Mouse (Mus musculus) ES-Bruce4 (cell line): ENCODE results near the gene Actl7b. TPM values are rescaled to one million over a fixed set of nuclear protein-coding genes. Genes with fewer than 3 reads are reported as not detected.

Experiments used
- H3K27ac ChIP-seq: 2 replicates; pipeline ENCODE4 v1.5.1; 2012; ENCODE audit warnings: low read length, inconsistent platforms; ENCODE audit not compliant: insufficient read depth
- H3K27me3 ChIP-seq: 2 replicates; pipeline ENCODE4 v1.6.1; 2012; ENCODE audit warnings: mild to moderate bottlenecking, low read length, inconsistent platforms; ENCODE audit not compliant: control insufficient read depth, poor library complexity, insufficient read depth, severe bottlenecking
- H3K36me3 ChIP-seq: 2 replicates; pipeline ENCODE4 v1.6.1; 2012; ENCODE audit warnings: inconsistent platforms, mild to moderate bottlenecking, low read length, moderate library complexity; ENCODE audit not compliant: control insufficient read depth, poor library complexity, insufficient read depth, severe bottlenecking
- H3K4me1 ChIP-seq: one replicate; pipeline ENCODE4 v1.8.1; 2011; ENCODE audit warnings: low read length; ENCODE audit not compliant: control insufficient read depth, insufficient read depth
- H3K4me3 ChIP-seq: 2 replicates; pipeline ENCODE4 v1.5.1; 2011; ENCODE audit warnings: low read depth, mild to moderate bottlenecking, low read length
- H3K9ac ChIP-seq: 2 replicates; pipeline ENCODE4 v1.6.1; 2012; ENCODE audit warnings: low read depth, mild to moderate bottlenecking, inconsistent platforms; ENCODE audit not compliant: poor library complexity, severe bottlenecking
- H3K9me3 ChIP-seq: replicated peaks from 2 replicates; pipeline ENCODE4 v1.6.1; 2012; ENCODE audit warnings: mild to moderate bottlenecking, low read length, inconsistent platforms; ENCODE audit not compliant: control insufficient read depth, poor library complexity, insufficient read depth, severe bottlenecking
- CTCF ChIP-seq: IDR thresholded peaks from one replicate; pipeline ENCODE4 v1.8.1; 2011; ENCODE audit warnings: low read depth, low read length
- EP300 ChIP-seq: IDR thresholded peaks from 2 replicates; pipeline ENCODE4 v1.6.1; 2011; ENCODE audit warnings: low read depth, low read length; ENCODE audit not compliant: insufficient read depth
- POLR2A ChIP-seq: IDR thresholded peaks from one replicate; pipeline ENCODE4 v1.8.1; 2011; ENCODE audit warnings: low read length; ENCODE audit not compliant: insufficient read depth
- polyA plus RNA-seq: library from polyadenylated mRNA; stranded (reverse); fragments of >200 nt; gene quantifications from 2 replicates; pipeline ENCODE4 v1.2.4, GENCODE M21; 2011; ENCODE audit warnings: low read depth; ENCODE audit not compliant: missing spikeins, insufficient read depth, insufficient read length

The Actl7b gene
- polyA plus RNA-seq, 1 experiment: 0.70 TPM

DNA sequence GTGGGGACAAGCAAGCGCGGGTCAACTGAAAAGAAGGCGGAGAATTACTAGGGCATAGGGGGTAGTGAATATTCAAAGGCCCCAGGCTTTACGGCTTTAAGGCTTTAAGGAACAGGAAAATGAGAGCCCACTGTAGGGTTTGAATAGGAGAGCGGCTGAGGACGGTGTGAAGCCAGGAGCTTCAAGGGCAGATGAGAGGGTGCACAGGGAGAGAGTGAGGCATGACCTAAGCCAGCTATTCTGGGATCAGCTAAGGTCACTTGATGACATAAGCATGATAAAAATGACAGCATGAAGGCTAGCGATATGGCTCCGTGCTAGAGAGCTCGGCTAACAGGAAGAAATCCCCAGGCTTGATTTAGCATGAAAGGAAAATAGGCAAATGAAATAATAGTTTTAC, 21.8 kb downstream of the Actl7b start:
- no peaks in the 10 kb centered on the region for H3K36me3 ChIP-seq
- H3K9ac ChIP-seq: no peak overlapping the region
- no peak overlapping the region for H3K27ac ChIP-seq
- H3K4me1 ChIP-seq: peaks cover 2% of the 10 kb centered on the region
- TF ChIP-seq CTCF (no peak), EP300 (no peak), POLR2A (no peak)
- H3K27me3 ChIP-seq: no peaks in the 10 kb centered on the region
- H3K4me3 ChIP-seq: no peak overlapping the region
- H3K9me3 ChIP-seq: no peaks in the 10 kb centered on the region

DNA sequence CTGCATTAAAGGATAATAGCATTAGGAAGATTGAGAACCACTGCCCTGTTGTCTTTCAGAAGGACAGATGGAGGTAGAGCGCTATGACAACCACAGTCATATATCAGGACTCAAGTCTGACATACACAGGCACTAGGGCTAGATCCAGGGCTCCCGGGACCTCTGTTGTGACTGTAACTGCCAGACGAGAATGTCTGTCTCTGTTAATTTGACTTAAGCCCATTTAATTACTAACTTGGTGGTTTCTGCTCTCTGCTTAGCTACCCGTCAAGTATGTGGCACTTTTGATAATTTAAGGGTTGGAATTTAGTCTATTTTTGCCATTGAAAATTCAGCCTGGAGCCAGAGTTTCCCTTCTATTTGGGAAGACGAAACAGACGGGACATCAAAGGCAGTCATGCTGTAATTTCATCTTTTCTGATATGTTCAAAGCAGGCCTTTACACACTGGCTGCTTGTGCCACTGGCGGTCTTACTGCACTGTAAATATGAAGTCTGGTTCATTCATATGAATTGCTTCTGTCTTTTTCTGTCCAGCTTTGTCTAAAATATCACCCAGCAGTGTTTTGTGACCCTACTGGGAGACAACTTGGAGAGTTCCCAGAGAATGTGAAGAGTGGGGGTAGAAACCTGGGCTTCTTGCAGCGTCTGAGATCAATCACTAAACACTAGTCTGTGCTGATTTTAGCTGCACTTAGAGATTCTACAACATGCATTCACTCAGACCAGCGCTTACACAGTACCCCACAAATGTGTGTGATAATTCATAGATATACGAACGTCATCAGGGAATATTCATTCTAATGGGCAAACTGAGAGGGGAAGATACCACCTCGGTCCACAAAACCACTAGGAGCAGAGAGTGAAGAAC, 22.4 kb downstream of the Actl7b start:
- H3K4me1 ChIP-seq: peaks cover 2% of the 10 kb centered on the region
- no peak overlapping the region for H3K27ac ChIP-seq
- TF ChIP-seq CTCF: no peak
- no peak for TF ChIP-seq POLR2A
- TF ChIP-seq EP300: no peak
- no peaks in the 10 kb centered on the region for H3K36me3 ChIP-seq
- H3K9me3 ChIP-seq: no peaks in the 10 kb centered on the region
- no peak overlapping the region for H3K9ac ChIP-seq
- H3K27me3 ChIP-seq: no peaks in the 10 kb centered on the region
- no peak overlapping the region for H3K4me3 ChIP-seq

DNA sequence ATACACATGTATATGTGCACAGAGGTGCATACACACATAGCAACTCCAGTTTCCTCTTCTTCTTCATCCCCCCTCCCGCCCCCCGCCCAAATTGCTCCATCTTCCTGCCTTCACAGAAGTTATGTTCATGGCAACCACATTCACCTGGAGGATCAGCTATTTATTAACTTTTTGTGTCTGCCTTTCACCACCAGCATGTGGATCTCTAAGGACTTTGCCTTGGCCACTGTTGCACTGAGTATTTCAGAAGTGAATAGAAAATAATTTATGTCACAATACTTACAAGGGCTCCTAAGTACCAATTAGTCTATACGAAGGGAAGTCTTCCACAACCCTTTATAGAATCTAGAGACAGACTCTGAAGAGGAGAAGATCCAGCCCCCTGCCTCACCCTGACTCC, 23.3 kb downstream of the Actl7b start:
- Histone ChIP-seq H3K4me1 (peaks cover 2% of the 10 kb centered on the region), H3K27ac (no peak overlapping the region), H3K36me3 (no peaks in the 10 kb centered on the region), H3K4me3 (no peak overlapping the region), H3K9me3 (no peaks in the 10 kb centered on the region), H3K9ac (no peak overlapping the region), H3K27me3 (no peaks in the 10 kb centered on the region)
- TF ChIP-seq POLR2A (no peak), EP300 (no peak), CTCF (no peak)

DNA sequence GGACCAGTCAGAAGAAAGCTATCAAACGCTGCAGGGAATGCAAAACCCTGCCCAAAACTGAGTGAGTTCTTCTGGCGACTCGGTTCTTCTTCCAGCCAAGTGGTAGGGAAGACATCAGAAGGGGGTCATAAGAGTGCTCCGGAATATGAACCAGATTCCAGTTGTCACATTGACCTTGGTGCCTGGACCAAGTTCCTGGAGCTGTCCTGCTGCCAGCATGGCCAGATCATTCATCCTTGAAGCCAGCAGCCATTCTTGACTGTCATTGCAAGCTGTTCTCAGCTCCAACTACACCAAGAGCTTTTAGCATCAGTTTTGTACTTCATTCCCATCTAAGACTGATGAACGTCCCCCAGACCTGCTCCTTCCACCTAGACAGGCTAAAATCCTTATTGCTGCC, 24.4 kb downstream of the Actl7b start:
- Histone ChIP-seq H3K9ac (no peak overlapping the region), H3K36me3 (no peaks in the 10 kb centered on the region), H3K9me3 (no peaks in the 10 kb centered on the region), H3K27ac (no peak overlapping the region), H3K4me3 (no peak overlapping the region), H3K4me1 (peaks cover 2% of the 10 kb centered on the region), H3K27me3 (no peaks in the 10 kb centered on the region)
- no peak for TF ChIP-seq CTCF
- TF ChIP-seq POLR2A: no peak
- TF ChIP-seq EP300: no peak

DNA sequence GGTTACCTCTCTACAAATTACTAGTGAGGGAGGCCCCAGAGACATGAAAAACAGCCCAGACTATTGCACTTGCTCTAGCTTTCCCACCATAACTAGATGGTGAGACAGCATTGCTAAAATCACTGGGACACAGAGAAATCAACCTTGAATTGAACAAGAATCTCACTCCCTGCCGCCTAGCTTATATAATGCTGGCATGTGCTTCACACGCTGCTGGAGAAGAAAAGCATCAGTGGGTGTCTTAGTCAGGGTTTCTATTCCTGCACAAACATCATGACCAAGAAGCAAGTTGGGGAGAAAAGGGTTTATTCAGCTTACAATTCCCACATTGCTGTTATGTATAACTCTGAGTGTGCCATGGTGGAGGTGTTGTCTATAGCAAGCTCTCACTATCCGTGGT, 28.1 kb downstream of the Actl7b start:
- H3K27me3 ChIP-seq: no peaks in the 10 kb centered on the region
- H3K4me3 ChIP-seq: no peak overlapping the region
- H3K9me3 ChIP-seq: no peaks in the 10 kb centered on the region
- H3K27ac ChIP-seq: no peak overlapping the region
- TF ChIP-seq POLR2A (no peak), CTCF (no peak), EP300 (no peak)
- H3K36me3 ChIP-seq: no peaks in the 10 kb centered on the region
- no peaks in the 10 kb centered on the region for H3K4me1 ChIP-seq
- H3K9ac ChIP-seq: no peak overlapping the region

DNA sequence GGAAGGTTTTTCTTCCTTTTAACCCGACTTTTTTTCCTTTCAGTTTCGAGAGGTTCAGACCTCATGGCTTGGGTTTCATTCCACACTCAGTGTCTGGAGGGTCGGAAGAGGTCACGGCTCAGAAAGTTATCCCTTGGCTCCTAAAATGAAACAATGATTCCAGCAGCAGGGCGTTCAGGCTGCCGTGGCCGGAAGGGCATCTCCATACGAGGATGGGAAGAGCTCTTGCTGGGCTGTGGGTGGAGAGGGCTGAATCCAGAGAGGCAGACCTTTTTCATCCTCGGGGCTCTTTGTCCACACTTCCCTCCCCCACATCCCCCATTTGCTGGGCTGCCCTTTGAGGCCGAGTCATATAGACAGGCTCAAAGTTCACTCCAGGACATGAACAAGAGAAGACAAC, 39.0 kb downstream of the Actl7b start:
- no peak for TF ChIP-seq EP300
- TF ChIP-seq CTCF: no peak
- TF ChIP-seq POLR2A: no peak
- Histone ChIP-seq H3K4me3 (no peak overlapping the region), H3K4me1 (no peaks in the 10 kb centered on the region), H3K27me3 (no peaks in the 10 kb centered on the region), H3K27ac (no peak overlapping the region), H3K36me3 (no peaks in the 10 kb centered on the region), H3K9me3 (no peaks in the 10 kb centered on the region), H3K9ac (no peak overlapping the region)
